In genomic region chr1:57969327-57970271, GRCm38 (mm10) we compare ENCODE assay signal across 8 mouse cellular contexts. TPM values are rescaled to one million over a fixed set of nuclear protein-coding genes. Genes with fewer than 3 reads are reported as not detected.
A peak's percentile ranks its signal among the peaks of the same experiment; 100 is the strongest.
DNase-seq lines count a peak whose midpoint lies in the region; ATAC-seq lines count a peak whose summit lies in the region.

No protein-coding gene starts in this region.

- no peaks in the 10 kb centered on the region for H3K9me3 ChIP-seq in heart, embryonic 14.5 days (ENCODE audit: control insufficient read depth, low read length)
- no peaks in the 10 kb centered on the region for H3K9me3 ChIP-seq in liver, embryonic 13.5 days (replicated peaks)
- no peaks in the 10 kb centered on the region for H3K9me3 ChIP-seq in stomach, embryonic 16.5 days (replicated peaks; ENCODE audit: control insufficient read depth, low read length)

- peak overlapping the region; percentile 83 for H3K4me3 ChIP-seq in brown adipose tissue, adult 24 weeks (ENCODE audit: insufficient read depth, low read depth, low read length)
- peak overlapping the region; percentile 73 to 86 for H3K4me3 ChIP-seq in heart, embryonic 14.5 days (ENCODE audit: control insufficient read depth in 1 of 2, insufficient read depth in 1 of 2, low read depth in 1 of 2, low read length in 2 of 2)
- H3K4me3 ChIP-seq in liver, embryonic 13.5 days (replicated peaks), result peak overlapping the region; percentile 80
- peak overlapping the region; percentile 84 for H3K4me3 ChIP-seq in stomach, embryonic 16.5 days (replicated peaks; ENCODE audit: low read length)

- no peaks in the 10 kb centered on the region for H3K4me1 ChIP-seq in brown adipose tissue, adult 24 weeks (ENCODE audit: control insufficient read depth, insufficient read depth, insufficient read length, low read length)
- H3K4me1 ChIP-seq in heart, embryonic 14.5 days (ENCODE audit: control insufficient read depth in 2 of 2, insufficient read depth in 2 of 2, low read length in 2 of 2), result peaks cover 0 to 13% of the 10 kb centered on the region in 2 experiments; a peak in 2 of 4 replicates
- H3K4me1 ChIP-seq in liver, embryonic 13.5 days (replicated peaks), result peaks cover 13% of the 10 kb centered on the region
- 0 out of 2 replicates have a peak, but pooled peaks cover 7% of the 10 kb centered on the region for H3K4me1 ChIP-seq in stomach, embryonic 16.5 days (ENCODE audit: control insufficient read depth, insufficient read depth, low read length)

- peak; percentile 94 for ATAC-seq in heart, embryonic 14.5 days (ENCODE audit: insufficient number of reproducible peaks, insufficient read depth, low FRiP score, low read depth)
- ATAC-seq in liver, embryonic 13.5 days (ENCODE audit: low read depth), result peak; percentile 98
- ATAC-seq in stomach, embryonic 16.5 days (ENCODE audit: insufficient read depth, low FRiP score), result peak; percentile 97

- H3K9ac ChIP-seq in heart, embryonic 14.5 days (ENCODE audit: low read length), result peak overlapping the region; percentile 93
- peak overlapping the region; percentile 86 for H3K9ac ChIP-seq in liver, embryonic 13.5 days
- H3K9ac ChIP-seq in stomach, embryonic 16.5 days (ENCODE audit: low read length), result peak overlapping the region; percentile 96

- no peaks in the 10 kb centered on the region for H3K27me3 ChIP-seq in heart, embryonic 14.5 days (ENCODE audit: control insufficient read depth, insufficient read depth, low read length)
- no peaks in the 10 kb centered on the region for H3K27me3 ChIP-seq in liver, embryonic 13.5 days
- H3K27me3 ChIP-seq in stomach, embryonic 16.5 days (ENCODE audit: control insufficient read depth, insufficient read depth, low read length), result no peaks in the 10 kb centered on the region

- DNase-seq in CD4-positive, CD25-positive, alpha-beta regulatory T cell, adult 2 months (ENCODE audit: low read depth, low spot score), result peak; percentile 93
- peak; percentile 57 for DNase-seq in fibroblast of lung, adult 2 months (ENCODE audit: low read depth)
- DNase-seq in kidney, postnatal 14 days, result peak; percentile 97
- peak; percentile 90 for DNase-seq in liver, embryonic 13.5 days
- peak; percentile 97 for DNase-seq in neural tube, embryonic 10.5 days (ENCODE audit: extremely low spot score, low spot score)

- H3K36me3 ChIP-seq in heart, embryonic 14.5 days (ENCODE audit: control insufficient read depth, insufficient read depth, low read length), result peaks cover 25% of the 10 kb centered on the region
- peaks cover 5% of the 10 kb centered on the region; the same call in 1 of the 2 replicates for H3K36me3 ChIP-seq in liver, embryonic 13.5 days
- no peaks in the 10 kb centered on the region for H3K36me3 ChIP-seq in stomach, embryonic 16.5 days (ENCODE audit: control insufficient read depth, insufficient read depth, low read length)

- H3K27ac ChIP-seq in brown adipose tissue, adult 24 weeks (replicated peaks; ENCODE audit: low read depth, low read length), result peak overlapping the region; percentile 45
- peak overlapping the region; percentile 49 to 64; a peak in 3 of 4 replicates for H3K27ac ChIP-seq in heart, embryonic 14.5 days (replicated peaks in 1 of 2; ENCODE audit: control insufficient read depth in 1 of 2, insufficient read depth in 1 of 2, low read depth in 2 of 2, low read length in 2 of 2)
- peak overlapping the region; percentile 69; the same call in 1 of the 2 replicates for H3K27ac ChIP-seq in liver, embryonic 13.5 days
- H3K27ac ChIP-seq in stomach, embryonic 16.5 days (ENCODE audit: low read length), result peak overlapping the region; percentile 72

- peak overlapping the region; percentile 91 for H3K4me2 ChIP-seq in heart, embryonic 14.5 days (ENCODE audit: low read length)
- H3K4me2 ChIP-seq in liver, embryonic 13.5 days, result peak overlapping the region; percentile 84
- H3K4me2 ChIP-seq in stomach, embryonic 16.5 days (ENCODE audit: low read depth, low read length), result peak overlapping the region; percentile 91

- under 1% methylated on average over 61 of the region's 65 CpGs for WGBS in heart, embryonic 14.5 days
- WGBS in liver, embryonic 13.5 days (ENCODE audit: insufficient replicate concordance), result 1% methylated on average over 65 of the region's 65 CpGs
- WGBS in stomach, embryonic 16.5 days, result under 1% methylated on average over 65 of the region's 65 CpGs

RNA-seq across cellular contexts. Expression of gene Sgo2a, which starts 26.2 kb away (rescaled TPM):
- polyA plus RNA-seq in brown adipose tissue, adult 24 weeks (2012; ENCODE audit: insufficient read depth, insufficient read length, missing spikeins), result 1.2 and 2.0 TPM in 2 replicates
- 18.1 and 18.8 TPM in 2 replicates for polyA plus RNA-seq in heart, embryonic 14.5 days (2014; fragmentation: Nextera tagmentation; extraction: Ambion mirVana)
- 11.3 and 12.9 TPM in 2 replicates for polyA plus RNA-seq in liver, embryonic 13.5 days (2015; fragmentation: Nextera tagmentation; extraction: Ambion mirVana)
- polyA plus RNA-seq in stomach, embryonic 16.5 days (2015; fragmentation: Nextera tagmentation; extraction: Ambion mirVana), result 11.5 and 13.1 TPM in 2 replicates

RNA-seq across cellular contexts. Expression of gene Kctd18, which starts 49.2 kb away (rescaled TPM):
- polyA plus RNA-seq in brown adipose tissue, adult 24 weeks (2012; ENCODE audit: insufficient read depth, insufficient read length, missing spikeins), result 3.6 and 9.4 TPM in 2 replicates
- polyA plus RNA-seq in heart, embryonic 14.5 days (2014; fragmentation: Nextera tagmentation; extraction: Ambion mirVana), result 11.1 and 11.3 TPM in 2 replicates
- polyA plus RNA-seq in liver, embryonic 13.5 days (2015; fragmentation: Nextera tagmentation; extraction: Ambion mirVana), result 2.8 and 3.6 TPM in 2 replicates
- polyA plus RNA-seq in stomach, embryonic 16.5 days (2015; fragmentation: Nextera tagmentation; extraction: Ambion mirVana), result 14.7 and 14.8 TPM in 2 replicates

Comparison
In these comparisons a context has a peak if more than half of its experiments do, and no peak if none do; other contexts are left out.
1. Peak in every context shown above with its lines: DNase-seq, ATAC-seq, H3K4me3 ChIP-seq and H3K27ac ChIP-seq.